In genomic region chr5:35583221-35583783, GRCm38 (mm10) we compare ENCODE assay signal across 8 mouse cellular contexts. TPM values are rescaled to one million over a fixed set of nuclear protein-coding genes. Genes with fewer than 3 reads are reported as not detected.
DNase-seq lines count a peak whose midpoint lies in the region; ATAC-seq and TF ChIP-seq lines count a peak whose summit lies in the region.

No protein-coding gene starts in this region.

- no peak for DNase-seq in heart, adult 8-10 months (ENCODE audit: low spot score)
- DNase-seq in c-Kit-negative CD71-positive TER-119-positive erythroid progenitor cells, embryonic 14.5 days (ENCODE audit: low read depth, low spot score) = peak; percentile 27
- DNase-seq in hindbrain, postnatal 0 days (ENCODE audit: low spot score) = no peak
- DNase-seq in midbrain, embryonic 14.5 days = no peak
- DNase-seq in right cerebral cortex, postnatal 4 days = no peak
- DNase-seq in frontal cortex, postnatal 25 days (ENCODE audit: low spot score in 2 of 2) = no peak
- DNase-seq in kidney, postnatal 10 days = no peak

- no peaks in the 10 kb centered on the region for H3K27me3 ChIP-seq in heart, embryonic 16.5 days (ENCODE audit: control insufficient read depth, insufficient read depth, low read length)
- H3K27me3 ChIP-seq in hindbrain, postnatal 0 days (ENCODE audit: insufficient read depth, low read length) = no peaks in the 10 kb centered on the region
- no peaks in the 10 kb centered on the region for H3K27me3 ChIP-seq in midbrain, embryonic 14.5 days (ENCODE audit: control insufficient read depth, insufficient read depth, low read length)

- peak overlapping the region; percentile 75 for H3K4me2 ChIP-seq in heart, embryonic 16.5 days (ENCODE audit: low read depth, low read length)
- peak overlapping the region; percentile 88 for H3K4me2 ChIP-seq in hindbrain, postnatal 0 days (ENCODE audit: low read depth, low read length)
- H3K4me2 ChIP-seq in midbrain, embryonic 14.5 days (ENCODE audit: low read length) = peak overlapping the region; percentile 85

- 2% methylated on average over 17 of the region's 17 CpGs for WGBS in heart, embryonic 16.5 days
- 3% methylated on average over 17 of the region's 17 CpGs for WGBS in hindbrain, postnatal 0 days
- WGBS in midbrain, embryonic 14.5 days = 5% methylated on average over 17 of the region's 17 CpGs

- H3K9ac ChIP-seq in heart, embryonic 16.5 days (ENCODE audit: low read length) = peak overlapping the region; percentile 76
- H3K9ac ChIP-seq in hindbrain, postnatal 0 days (replicated peaks; ENCODE audit: low read length) = peak overlapping the region; percentile 59
- peak overlapping the region; percentile 56 for H3K9ac ChIP-seq in midbrain, embryonic 14.5 days (replicated peaks; ENCODE audit: low read length)

- no peak for TF ChIP-seq CTCF in hindbrain, postnatal 0 days (IDR thresholded peaks at IDR 0.05; ENCODE audit: low read depth)

- peak overlapping the region; percentile 59 for H3K4me3 ChIP-seq in heart, embryonic 16.5 days (ENCODE audit: low read length)
- peak overlapping the region; percentile 67 for H3K4me3 ChIP-seq in hindbrain, postnatal 0 days (ENCODE audit: low read length)
- H3K4me3 ChIP-seq in midbrain, embryonic 14.5 days (replicated peaks; ENCODE audit: low read depth, low read length) = peak overlapping the region; percentile 61

- ATAC-seq in heart, embryonic 16.5 days (replicated peaks; ENCODE audit: extremely low read depth, insufficient read depth, low FRiP score) = no peak
- peak; percentile 9; the same call in 1 of the 2 replicates for ATAC-seq in hindbrain, postnatal 0 days
- ATAC-seq in midbrain, embryonic 14.5 days (ENCODE audit: low FRiP score, low TSS enrichment) = no peak

- no peaks in the 10 kb centered on the region for H3K9me3 ChIP-seq in heart, embryonic 16.5 days (replicated peaks; ENCODE audit: control insufficient read depth, low read length)
- H3K9me3 ChIP-seq in hindbrain, postnatal 0 days (ENCODE audit: low read length) = no peaks in the 10 kb centered on the region
- H3K9me3 ChIP-seq in midbrain, embryonic 14.5 days (ENCODE audit: control insufficient read depth, low read length) = no peaks in the 10 kb centered on the region

- no peaks in the 10 kb centered on the region for H3K36me3 ChIP-seq in heart, embryonic 16.5 days (ENCODE audit: control insufficient read depth, insufficient read depth)
- H3K36me3 ChIP-seq in hindbrain, postnatal 0 days (ENCODE audit: insufficient read depth, low read length) = peaks cover under 1% of the 10 kb centered on the region; the same call in 1 of the 2 replicates
- H3K36me3 ChIP-seq in midbrain, embryonic 14.5 days (ENCODE audit: control insufficient read depth, insufficient read depth, low read length) = peaks cover 8% of the 10 kb centered on the region

- H3K27ac ChIP-seq in heart, embryonic 16.5 days (ENCODE audit: low read length) = peak overlapping the region; percentile 74
- peak overlapping the region; percentile 68; the same call in 1 of the 2 replicates for H3K27ac ChIP-seq in hindbrain, postnatal 0 days
- H3K27ac ChIP-seq in midbrain, embryonic 14.5 days (replicated peaks; ENCODE audit: low read depth, low read length) = peak overlapping the region; percentile 38; the same call in 1 of the 2 replicates

- H3K4me1 ChIP-seq in heart, embryonic 16.5 days (ENCODE audit: control insufficient read depth, insufficient read depth, low read length) = peaks cover 7% of the 10 kb centered on the region
- 0 out of 2 replicates have a peak, but pooled peaks cover 9% of the 10 kb centered on the region for H3K4me1 ChIP-seq in hindbrain, postnatal 0 days (ENCODE audit: insufficient read depth, low read length)
- H3K4me1 ChIP-seq in midbrain, embryonic 14.5 days (ENCODE audit: control insufficient read depth, insufficient read depth, low read length) = peaks cover 21% of the 10 kb centered on the region

RNA-seq across cellular contexts. Expression of gene Acox3, which starts 0.5 kb away (rescaled TPM):
- 11.2 and 12.4 TPM in 2 replicates for polyA plus RNA-seq in heart, embryonic 16.5 days (2015; fragmentation: Nextera tagmentation; extraction: Ambion mirVana)
- 10 to 100 TPM; 21.9 to 32.0 (median 26.4) TPM for total RNA-seq in heart, adult 8-10 months (2022)
- total RNA-seq in hindbrain, postnatal 0 days (2014; rRNA removed) = 23.5 and 24.2 TPM in 2 replicates
- polyA plus RNA-seq in hindbrain, postnatal 0 days (2015; fragmentation: Nextera tagmentation; extraction: Ambion mirVana) = 11.4 and 12.7 TPM in 2 replicates
- 15.3 and 19.0 TPM in 2 replicates for polyA plus RNA-seq in midbrain, embryonic 14.5 days (2014; fragmentation: Nextera tagmentation; extraction: Ambion mirVana)

RNA-seq across cellular contexts. Expression of gene Trmt44, which starts 8.4 kb away (rescaled TPM):
- 5.3 and 5.6 TPM in 2 replicates for polyA plus RNA-seq in heart, embryonic 16.5 days (2015; fragmentation: Nextera tagmentation; extraction: Ambion mirVana)
- 1 to 10 TPM; 1.7 to 2.1 (median 2.0) TPM for total RNA-seq in heart, adult 8-10 months (2022)
- 10.9 and 12.3 TPM in 2 replicates for total RNA-seq in hindbrain, postnatal 0 days (2014; rRNA removed)
- polyA plus RNA-seq in hindbrain, postnatal 0 days (2015; fragmentation: Nextera tagmentation; extraction: Ambion mirVana) = 3.3 and 3.6 TPM in 2 replicates
- 7.3 and 7.4 TPM in 2 replicates for polyA plus RNA-seq in midbrain, embryonic 14.5 days (2014; fragmentation: Nextera tagmentation; extraction: Ambion mirVana)

RNA-seq across cellular contexts. Expression of gene Cpz, which starts 57.8 kb away (rescaled TPM):
- polyA plus RNA-seq in heart, embryonic 16.5 days (2015; fragmentation: Nextera tagmentation; extraction: Ambion mirVana) = 7.7 and 7.9 TPM in 2 replicates
- total RNA-seq in heart, adult 8-10 months (2022) = under 1 TPM in 3 of 4 experiments, not detected in 1; 0.25 to 0.59 (median 0.41) TPM
- total RNA-seq in hindbrain, postnatal 0 days (2014; rRNA removed) = 16.0 and 18.7 TPM in 2 replicates
- 1.7 and 1.9 TPM in 2 replicates for polyA plus RNA-seq in hindbrain, postnatal 0 days (2015; fragmentation: Nextera tagmentation; extraction: Ambion mirVana)
- 0.79 TPM in 1 of 2 replicates, not detected in the other for polyA plus RNA-seq in midbrain, embryonic 14.5 days (2014; fragmentation: Nextera tagmentation; extraction: Ambion mirVana)
